Mouse (Mus musculus) CH12.LX (cell line): ENCODE data around the gene Hspb9.

Experiments
- BHLHE40 ChIP-seq: IDR thresholded peaks from 2 replicates; pipeline ENCODE4 v1.6.1; 2011; ENCODE audit warnings: mild to moderate bottlenecking, low read depth, low read length, improper control_type of control experiment
- CTCF ChIP-seq, 2 experiments: IDR thresholded peaks in 1 of 2; conservative IDR thresholded peaks in 1 of 2; 2 replicates each; pipeline ENCODE4 v1.5.1; 2011 to 2012; ENCODE audit warnings: low read depth in 2 of 2, low read length in 2 of 2, improper control_type of control experiment in 1 of 2, inconsistent platforms in 1 of 2, mild to moderate bottlenecking in 1 of 2, moderate library complexity in 1 of 2
- EP300 ChIP-seq: IDR thresholded peaks from 2 replicates; pipeline ENCODE4 v1.6.1; 2011; ENCODE audit warnings: low read length, improper control_type of control experiment
- IRF4 ChIP-seq: IDR thresholded peaks from 2 replicates; pipeline ENCODE4 v1.6.1; 2014; ENCODE audit warnings: low read depth, mild to moderate bottlenecking, inconsistent platforms, low read length, improper control_type of control experiment
- MAFK ChIP-seq: IDR thresholded peaks from 2 replicates; pipeline ENCODE4 v1.6.1; 2011; ENCODE audit warnings: low read length, improper control_type of control experiment; ENCODE audit not compliant: insufficient replicate concordance
- MAZ ChIP-seq: IDR thresholded peaks from 2 replicates; pipeline ENCODE4 v1.6.1; 2012; ENCODE audit warnings: low read depth, mild to moderate bottlenecking, inconsistent platforms, low read length, improper control_type of control experiment, moderate library complexity
- MEF2A ChIP-seq: IDR thresholded peaks from 2 replicates; pipeline ENCODE4 v1.6.1; 2014; ENCODE audit warnings: low read depth, mild to moderate bottlenecking, inconsistent platforms, low read length, improper control_type of control experiment, borderline replicate concordance
- MYC ChIP-seq: IDR thresholded peaks from 2 replicates; pipeline ENCODE4 v1.6.1; 2011; ENCODE audit warnings: low read depth, mild to moderate bottlenecking, improper control_type of control experiment, low read length
- POLR2A ChIP-seq: IDR thresholded peaks from 2 replicates; pipeline ENCODE4 v1.6.1; 2011; ENCODE audit warnings: low read depth, mild to moderate bottlenecking, improper control_type of control experiment, low read length
- TCF12 ChIP-seq: IDR thresholded peaks from 2 replicates; pipeline ENCODE4 v1.6.1; 2014; ENCODE audit warnings: low read depth, mild to moderate bottlenecking, inconsistent platforms, low read length, improper control_type of control experiment
- ZKSCAN1 ChIP-seq: IDR thresholded peaks from 2 replicates; pipeline ENCODE4 v1.6.1; 2012; ENCODE audit warnings: low read depth, inconsistent platforms, low read length, improper control_type of control experiment, borderline replicate concordance
- ZMIZ1 ChIP-seq: IDR thresholded peaks from 2 replicates; pipeline ENCODE4 v1.6.1; 2012; ENCODE audit warnings: low read depth, mild to moderate bottlenecking, inconsistent platforms, low read length, improper control_type of control experiment

GRCm38 (mm10) chr11:100727201-100727600 is 13.6 kb downstream of the Hspb9 start:
- no peak for TF ChIP-seq MAFK
- TF ChIP-seq TCF12, result no peak
- TF ChIP-seq CTCF (conservative IDR thresholded peaks at IDR 0.05 in 1 of 2, IDR thresholded peaks at IDR 0.05 in 1 of 2; ENCODE audit: low read depth in 2 of 2, low read length in 2 of 2), result no peak
- no peak for TF ChIP-seq ZMIZ1
- no peak for TF ChIP-seq MEF2A
- TF ChIP-seq BHLHE40, result no peak
- no peak for TF ChIP-seq EP300
- TF ChIP-seq MYC, result no peak
- TF ChIP-seq IRF4, result no peak
- TF ChIP-seq MAZ, result no peak
- no peak for TF ChIP-seq ZKSCAN1
- no peak for TF ChIP-seq POLR2A
